Mouse (Mus musculus): Measurements from ENCODE around the gene Ppp1r14d.

Gene Ppp1r14d

DNA sequence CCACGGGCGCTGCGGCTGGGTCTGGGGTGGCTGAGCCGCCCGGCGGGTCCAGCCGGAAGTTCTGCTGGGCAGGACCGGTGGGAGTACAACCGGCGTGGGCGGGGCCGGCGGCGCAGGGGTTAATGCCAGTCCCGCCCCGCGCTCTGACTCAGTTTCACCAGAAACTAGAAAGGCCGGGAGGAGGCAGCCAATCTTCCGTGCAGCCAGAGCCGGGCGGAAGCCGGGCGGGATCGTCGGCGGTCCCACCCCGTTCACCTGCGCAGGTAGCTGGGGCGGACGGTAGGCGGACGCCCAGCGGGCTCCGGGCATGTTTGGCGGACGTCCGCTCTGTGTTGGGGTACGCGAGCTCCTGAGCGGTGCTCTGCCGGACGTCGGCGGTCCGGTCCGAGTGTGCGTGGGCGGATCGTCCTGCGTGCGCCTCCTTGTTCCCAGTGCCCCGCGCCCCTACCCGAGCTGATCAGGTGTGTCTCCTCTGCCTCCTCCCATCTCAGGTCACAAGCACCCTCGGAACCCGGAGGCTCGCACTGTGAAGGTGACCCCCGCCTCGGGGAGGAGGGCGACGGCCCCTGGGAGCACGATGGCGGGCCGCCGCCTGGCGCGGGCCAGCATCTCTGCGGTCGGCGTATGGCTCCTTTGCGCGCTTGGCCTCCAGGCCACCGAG, 7.6 kb upstream of the Ppp1r14d start, which contains the start of gene Spint1:
Gene Spint1, plus strand, starts transcription at position 153 of the 661 bp plus-strand sequence.
- DNase-seq (ENCODE audit: extremely low spot score), result peak; percentile 36

DNA sequence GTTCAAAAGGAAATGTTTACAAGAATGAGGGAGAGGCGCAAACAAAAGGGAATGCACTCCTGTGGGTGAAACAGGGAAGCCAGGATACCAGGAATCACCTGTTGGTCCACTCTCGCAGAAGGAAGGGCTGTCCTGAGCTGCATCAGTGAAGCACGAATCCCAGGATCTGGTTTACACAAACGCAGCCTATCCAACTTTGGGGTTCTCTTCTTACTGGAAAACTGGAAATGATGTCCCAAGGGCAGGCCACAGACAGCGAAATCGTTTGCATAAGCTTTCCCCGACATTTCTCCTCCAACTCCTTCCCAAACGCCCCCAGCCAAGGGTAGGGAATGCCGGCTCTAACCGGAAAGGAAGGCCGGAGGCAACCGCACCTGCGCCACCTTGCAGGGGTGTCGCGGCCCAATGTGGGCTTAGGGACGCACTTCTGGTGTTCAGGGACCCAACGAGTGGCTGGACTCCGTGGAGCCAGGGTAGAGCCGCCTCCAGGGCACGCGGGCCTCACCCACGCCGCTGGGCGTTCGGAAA, 7.0 kb upstream of the Ppp1r14d start:
- peak; percentile 35 for DNase-seq (ENCODE audit: extremely low spot score)

DNA sequence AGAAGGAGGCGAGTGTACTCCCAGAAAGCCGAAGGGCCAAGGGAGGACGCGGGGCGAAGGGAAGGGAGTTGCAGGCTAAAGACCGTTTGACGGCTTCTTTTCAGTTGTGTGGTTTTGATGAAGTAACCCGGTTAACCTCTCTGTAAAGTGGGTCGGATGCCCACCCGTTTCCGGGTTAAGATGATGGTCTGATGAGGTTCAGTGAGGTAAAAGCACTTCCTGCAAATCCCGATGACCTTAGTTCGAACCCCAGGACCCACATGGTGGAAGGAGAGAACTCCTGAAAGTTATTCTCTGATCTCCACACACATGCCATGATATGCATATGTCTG, 20.6 kb downstream of the Ppp1r14d start:
- no peak for DNase-seq (ENCODE audit: extremely low spot score)

DNA sequence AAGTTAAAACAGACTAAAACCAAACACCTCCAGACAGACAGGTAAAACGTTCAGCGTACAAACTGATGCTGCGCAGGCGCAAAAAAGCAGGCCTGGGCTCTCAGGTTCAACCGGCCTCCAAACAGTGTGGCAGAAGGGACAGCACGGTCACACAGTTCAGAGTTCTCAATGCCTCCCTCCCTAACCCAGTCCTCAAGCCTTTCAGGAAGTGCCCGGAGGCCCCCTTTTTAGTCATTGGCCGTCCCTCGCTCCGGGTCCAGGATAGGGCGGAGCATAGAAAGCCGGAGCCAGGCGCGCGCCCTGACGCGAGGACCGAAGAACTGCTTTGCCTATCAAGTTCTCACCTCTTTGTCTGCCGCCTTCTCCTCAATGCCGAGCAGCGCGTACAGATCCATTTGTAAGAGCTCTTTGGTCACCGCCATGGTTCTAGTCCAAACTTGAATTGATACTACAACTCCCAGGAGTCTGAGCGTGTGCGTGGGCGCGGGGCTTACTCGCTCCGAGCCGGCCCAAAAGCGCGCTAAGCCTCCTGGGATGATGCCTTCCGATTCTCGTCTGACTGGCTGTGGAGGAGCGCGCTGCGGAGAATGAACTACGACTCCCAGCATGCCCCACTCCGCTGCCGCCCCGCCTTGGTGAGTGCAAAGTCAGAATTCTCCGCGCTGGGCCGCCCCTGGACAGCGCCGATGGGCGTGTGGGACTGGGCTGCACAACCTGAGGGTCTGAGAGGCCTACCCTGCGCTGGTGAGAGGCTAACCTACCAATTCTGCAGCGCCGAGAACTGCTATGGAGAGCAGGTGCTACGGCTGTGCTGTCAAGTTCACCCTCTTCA, 21.1 kb downstream of the Ppp1r14d start, which contains the start of the genes Zfyve19 and Dnajc17:
Gene Zfyve19, plus strand, starts transcription at position 274 of the 832 bp plus-strand sequence.
Gene Dnajc17, minus strand, starts transcription at position 452 of the 832 bp plus-strand sequence.
- DNase-seq (ENCODE audit: extremely low spot score), result peak; percentile 95

DNA sequence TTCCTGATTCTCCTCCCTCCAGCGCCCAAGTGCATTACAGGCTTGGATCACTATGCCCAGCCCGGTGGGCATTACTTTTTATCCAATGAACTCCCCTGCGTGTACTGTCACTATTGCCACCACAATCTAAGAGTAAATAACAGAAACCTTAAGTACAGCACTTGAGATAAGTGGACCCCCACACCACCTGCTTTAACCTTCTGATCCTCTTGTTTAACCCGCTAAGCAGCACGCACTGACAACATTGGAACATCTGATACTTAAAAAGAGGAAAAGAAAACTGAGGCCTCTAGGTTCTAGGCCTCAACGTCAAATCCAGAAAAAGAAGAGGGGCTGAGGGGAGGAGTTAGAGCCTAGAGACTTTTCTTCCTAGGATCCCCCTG, 21.8 kb downstream of the Ppp1r14d start:
- no peak for DNase-seq (ENCODE audit: extremely low spot score)

DNA sequence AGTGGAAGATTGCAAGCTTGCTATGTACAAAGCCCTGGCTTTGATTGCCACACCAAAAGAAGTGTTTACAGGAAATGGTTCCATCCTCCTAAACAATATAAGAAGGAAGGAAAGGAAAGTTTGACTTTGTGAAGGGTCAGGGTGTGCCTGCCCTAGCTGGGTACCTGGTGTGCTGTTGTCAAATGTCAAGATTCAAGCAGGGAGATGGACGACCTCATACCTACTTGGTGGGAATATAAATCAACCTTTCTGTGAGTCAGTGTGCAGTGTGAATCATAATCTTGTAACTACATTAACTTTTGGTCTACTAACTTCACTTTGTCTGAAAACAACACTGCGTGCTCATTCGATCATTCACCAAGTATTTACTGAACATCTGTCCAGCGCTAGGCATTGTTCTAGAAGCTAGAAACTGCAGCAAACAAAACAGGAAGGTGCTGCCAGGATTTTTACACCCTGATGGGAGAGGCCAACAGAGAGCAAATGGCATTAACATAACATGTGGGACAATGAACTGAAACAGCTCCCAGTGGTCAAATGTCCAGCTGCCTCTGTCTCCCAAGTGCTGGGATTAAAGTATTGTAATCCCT, 25.7 kb downstream of the Ppp1r14d start:
- no peak for DNase-seq (ENCODE audit: extremely low spot score)

DNA sequence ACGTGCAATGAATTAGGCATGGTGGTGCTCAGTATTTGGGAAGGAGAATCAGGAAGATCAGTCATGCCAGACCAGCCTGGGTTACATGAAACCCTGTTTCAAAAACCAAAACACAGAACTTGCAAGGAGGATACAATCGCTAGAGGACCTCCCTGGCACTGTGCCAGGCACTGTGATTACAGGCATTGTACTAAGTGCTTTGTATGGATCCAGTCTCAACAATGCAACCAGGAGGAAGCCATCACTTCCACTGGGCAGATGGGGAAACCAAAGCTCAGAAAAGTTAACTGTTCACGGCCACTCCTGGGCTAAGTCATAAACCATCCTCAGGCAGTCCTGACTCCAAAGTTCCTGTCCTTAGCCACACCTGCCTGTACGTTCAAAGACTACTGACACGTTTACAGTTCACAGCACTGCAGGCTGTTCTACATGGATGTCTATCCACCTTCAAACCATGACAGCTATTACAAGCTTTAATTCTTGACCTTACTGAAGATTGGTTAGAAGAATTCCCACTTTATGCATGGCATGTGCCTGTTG, 26.7 kb downstream of the Ppp1r14d start:
- no peak for DNase-seq (ENCODE audit: extremely low spot score)

DNA sequence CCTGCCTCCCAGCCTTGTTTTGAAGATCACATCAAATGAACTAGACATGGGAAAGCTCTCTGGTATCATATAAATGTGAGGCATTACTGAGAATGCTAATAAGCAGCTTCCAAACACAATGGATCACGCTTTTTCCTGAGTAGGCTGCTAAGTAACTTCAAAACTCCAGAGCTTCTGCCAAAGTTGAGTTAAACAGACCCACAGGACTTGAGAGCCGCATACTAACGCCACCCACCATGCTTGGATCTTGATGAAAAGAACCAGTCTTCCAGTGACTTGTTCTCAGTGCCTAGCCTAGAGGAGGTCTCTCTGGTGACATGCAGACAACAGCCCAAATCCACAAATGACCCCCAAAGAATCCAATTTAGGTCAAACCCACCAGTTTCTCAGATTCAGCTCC, 30.8 kb downstream of the Ppp1r14d start:
- no peak for DNase-seq (ENCODE audit: extremely low spot score)

DNA sequence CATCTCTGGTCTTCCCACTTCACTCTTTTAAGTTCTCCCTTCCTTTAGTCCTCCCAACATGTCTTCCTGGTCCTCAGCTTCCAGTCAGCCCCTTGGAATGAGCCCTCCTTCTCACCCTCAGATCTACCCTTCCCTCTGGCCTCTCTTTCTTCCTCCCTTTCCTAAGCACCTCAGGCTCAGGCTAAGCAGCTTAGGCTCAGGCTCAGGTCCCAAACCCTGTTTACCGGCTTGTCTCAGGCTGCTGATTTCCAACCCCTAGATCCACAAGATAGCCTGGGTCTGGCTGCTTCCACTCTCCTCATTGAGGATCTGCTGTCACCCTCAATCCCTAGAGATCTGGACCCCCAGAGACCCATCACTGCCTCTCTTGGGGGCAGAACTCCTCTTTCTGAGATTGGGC, 31.7 kb downstream of the Ppp1r14d start:
- no peak for DNase-seq (ENCODE audit: extremely low spot score)

DNA sequence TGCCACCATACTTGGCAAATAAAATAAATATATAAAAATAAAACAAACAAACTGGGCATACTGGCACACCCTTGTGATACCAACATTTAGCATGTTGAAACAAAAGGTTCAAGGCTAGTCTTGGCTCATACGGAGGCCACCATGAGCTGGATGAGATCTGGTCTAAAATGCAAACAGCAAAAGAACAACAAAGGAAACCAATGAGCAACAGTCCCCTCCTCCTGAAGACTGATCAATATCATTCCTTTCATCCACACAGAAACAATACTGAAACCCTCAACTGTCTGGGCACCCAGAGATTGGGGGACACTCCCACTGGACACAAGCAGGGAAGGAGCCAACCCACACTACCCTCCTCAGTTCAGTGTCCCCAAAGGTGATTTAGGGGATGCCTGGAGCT, 32.2 kb downstream of the Ppp1r14d start:
- DNase-seq (ENCODE audit: extremely low spot score), result no peak

DNA sequence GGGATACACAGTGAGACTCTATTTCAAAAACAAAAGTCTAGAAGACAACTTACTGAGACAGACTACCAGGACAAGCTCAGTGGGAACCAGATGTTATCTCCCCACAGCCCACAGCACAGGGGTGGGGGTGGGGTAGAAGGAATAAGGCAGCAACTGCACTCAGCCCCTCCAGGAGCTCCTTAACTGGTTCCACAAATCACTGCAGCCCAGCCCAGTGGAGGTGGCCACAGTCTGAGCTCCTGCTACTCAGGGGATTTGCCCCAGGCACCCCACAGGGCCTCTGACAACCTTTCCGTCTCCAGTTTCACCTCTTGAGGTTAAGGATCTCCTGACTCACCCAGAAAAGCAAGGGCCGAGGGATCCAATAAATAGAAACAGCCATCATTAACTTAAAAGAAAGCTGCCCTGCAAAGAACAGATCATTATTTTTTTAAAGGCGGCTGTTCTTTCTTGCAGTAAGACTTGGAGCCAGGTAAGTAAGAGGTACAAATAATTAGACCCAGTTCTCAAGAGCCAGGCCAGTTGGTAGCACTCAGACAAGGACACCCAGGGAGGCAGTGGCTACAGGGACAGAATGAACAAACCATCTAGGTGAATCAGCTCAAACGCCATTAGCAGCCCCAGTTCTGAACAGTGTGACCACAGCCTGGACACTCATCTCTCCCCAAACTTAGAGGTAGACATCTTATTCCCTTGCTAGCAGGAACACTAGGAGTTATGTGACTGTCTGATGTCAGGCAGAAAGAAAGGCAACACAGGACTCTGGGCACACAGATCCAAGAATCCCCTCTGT, 33.2 kb downstream of the Ppp1r14d start:
- DNase-seq (ENCODE audit: extremely low spot score), result no peak

DNA sequence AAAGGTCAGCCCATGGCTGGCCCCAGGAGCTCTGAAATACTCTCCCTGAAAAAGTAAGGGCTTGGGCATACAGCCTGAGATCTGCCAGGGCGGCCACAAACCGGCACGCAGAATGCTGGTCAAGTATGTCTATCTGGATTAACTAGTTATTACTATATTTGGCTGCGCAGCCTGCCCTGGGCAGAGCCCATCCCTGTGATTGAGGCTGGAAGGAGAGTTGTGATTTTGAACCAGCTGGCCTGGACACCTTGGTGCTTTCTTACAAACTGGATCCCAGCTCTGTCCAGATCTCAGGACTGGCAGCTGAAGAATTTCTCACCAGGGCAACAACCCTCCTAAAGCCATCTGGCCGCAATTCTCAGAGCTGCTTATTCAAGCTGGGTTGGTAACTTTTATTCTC, 35.6 kb downstream of the Ppp1r14d start:
- no peak for DNase-seq (ENCODE audit: extremely low spot score)

DNA sequence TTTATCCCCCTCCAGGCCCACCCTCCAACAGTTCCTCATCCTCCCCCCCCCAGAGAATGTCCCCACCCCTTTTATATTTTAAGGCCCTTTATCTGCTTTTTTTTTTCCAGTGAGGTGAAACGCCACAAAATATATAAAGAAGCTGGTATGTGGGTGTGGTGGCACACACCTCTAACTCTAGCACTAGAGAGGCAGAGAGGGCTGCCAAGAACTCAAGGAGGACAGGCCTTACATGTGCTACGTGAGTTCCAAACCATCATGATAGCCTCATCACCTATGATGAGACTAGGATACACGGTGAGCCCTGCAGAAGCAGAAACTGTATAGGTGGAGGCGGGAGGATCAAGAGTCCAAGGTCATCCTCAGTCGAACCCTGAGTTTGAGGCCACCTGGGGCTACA, 38.7 kb downstream of the Ppp1r14d start:
- no peak for DNase-seq (ENCODE audit: extremely low spot score)

DNA sequence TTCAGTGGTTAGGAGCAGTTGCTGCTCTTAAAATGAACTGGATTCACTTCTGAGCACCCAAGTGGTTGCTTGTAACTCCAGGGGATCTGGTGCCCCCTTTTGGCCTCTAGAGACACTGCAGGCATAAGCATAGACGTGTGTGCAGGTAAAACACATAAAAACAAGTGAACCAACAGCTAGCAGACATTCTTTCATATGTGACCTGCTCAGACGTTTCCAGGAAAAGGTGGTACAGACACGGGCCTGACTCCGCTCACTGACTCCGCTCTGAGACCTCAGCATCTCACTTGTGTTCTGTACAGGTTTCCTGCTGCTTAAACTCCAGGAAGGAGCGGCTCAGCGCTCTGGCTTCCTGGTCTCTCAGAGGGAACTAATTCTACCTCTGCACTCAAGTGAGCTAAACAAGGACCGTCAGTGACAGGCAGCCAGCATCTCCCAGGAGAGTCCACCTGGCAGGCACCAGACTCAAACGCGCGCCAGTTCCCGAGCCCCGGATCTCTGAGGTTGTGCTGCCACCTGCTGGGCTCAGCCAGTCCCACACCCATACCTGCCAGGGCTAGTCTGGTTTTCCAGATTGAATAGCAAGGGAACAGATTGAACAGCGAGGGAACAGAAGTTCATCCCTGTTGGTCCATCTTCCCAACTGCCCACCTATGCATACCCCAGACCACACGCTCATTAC, 40.5 kb downstream of the Ppp1r14d start:
- peak; percentile 85 for DNase-seq (ENCODE audit: extremely low spot score)

DNA sequence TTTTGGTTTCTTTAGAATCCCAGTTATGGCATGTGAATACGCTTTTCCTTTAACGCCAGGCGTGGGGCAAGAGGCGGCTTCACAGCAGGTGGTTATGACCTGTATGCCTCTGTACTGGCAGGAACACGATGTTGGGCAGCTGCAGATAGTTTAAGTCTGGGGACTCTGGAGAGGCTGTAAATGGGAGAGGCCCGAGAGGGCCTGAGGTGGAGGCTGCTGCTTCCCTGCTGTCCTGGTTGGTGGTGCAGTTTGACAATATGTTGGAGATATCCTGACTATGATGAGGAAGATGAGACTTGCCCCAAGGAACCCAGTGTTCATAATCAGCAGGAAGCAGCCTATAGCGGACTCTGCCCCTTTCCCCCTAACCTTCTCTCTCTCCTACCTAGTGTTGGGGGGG, 46.8 kb downstream of the Ppp1r14d start:
- DNase-seq (ENCODE audit: extremely low spot score), result no peak

DNA sequence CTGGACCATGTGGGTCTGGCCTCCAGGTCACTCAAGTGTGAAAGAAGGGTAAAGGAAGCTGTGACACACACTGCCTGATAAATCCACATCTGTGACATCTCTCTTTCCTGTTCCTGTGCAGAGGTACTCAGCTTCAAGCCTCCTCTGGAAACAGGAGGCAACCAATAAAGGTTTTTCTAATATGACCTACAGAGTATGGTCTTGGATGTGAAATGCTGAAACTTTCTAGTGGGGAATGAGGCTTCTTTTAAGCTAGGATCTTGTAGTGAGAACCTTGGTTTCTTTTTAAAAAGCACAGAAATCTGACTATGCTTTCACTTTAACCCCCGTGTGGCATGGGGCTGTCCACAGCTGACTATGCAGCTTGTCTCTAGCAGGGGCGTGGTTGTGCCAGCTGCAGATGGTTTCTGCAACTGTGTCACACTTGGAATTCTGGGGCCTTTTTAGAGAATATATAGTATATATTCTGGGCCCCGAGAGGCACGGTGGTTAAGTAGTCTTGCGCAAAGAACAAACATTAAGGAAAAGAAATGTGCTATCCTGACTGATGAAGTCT, 52.2 kb downstream of the Ppp1r14d start:
- no peak for DNase-seq (ENCODE audit: extremely low spot score)

DNA sequence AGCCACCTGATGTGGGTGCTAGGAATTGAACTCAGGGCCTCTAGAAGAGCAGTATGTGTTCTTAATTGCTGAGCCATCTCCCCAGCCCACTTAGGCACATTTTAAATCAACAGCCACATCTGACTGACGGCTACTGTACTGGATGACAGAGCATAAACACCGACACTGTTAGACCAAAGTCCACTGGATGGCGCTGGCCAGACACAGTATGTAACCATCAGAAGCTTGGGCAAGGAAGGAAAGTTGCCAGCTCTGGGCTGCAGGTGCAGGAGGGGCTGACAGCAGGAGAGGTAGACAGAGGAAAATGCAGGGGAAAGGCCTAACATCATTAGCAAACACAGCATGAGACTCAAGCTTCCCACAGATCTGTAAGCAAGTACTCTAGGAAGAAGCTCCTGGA, 52.9 kb downstream of the Ppp1r14d start:
- DNase-seq (ENCODE audit: extremely low spot score), result no peak

DNA sequence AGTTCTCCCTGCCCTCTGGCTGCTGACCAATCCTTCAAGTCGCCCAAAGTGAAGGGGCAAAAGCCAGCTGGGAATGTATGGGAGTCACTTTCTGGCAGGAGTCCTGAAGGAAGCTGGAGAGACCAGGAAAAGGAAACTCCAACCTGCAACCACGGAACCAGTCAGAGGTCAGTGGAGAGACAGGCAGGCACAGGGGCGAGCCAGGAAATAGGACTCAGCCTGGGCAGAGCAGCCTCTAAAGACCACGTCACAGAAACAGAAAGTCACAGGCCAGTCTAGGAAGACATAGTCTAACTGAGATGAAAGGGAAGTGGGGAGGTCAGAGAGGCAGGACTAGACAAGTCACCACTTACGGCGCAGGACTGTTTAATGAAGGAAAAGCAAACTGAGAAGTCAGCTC, 54.1 kb downstream of the Ppp1r14d start:
- no peak for DNase-seq (ENCODE audit: extremely low spot score)

DNA sequence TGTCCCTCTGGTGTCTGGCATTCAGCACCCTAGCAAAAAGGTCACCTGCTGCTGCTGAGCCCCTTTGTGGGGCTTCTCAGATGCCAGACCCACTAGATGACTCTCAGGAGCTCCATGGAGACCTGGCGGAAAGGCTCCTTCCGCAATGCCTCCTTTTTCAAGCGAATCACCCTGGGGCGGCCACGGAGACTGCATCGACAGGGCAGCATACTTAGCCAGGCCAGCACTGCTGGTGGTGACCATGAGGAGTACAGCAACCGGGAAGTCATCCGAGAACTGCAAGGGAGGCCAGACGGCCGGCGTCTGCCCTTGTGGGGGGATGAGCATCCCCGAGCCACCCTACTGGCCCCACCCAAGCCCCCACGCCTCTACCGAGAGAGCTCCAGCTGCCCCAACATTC, 54.8 kb downstream of the Ppp1r14d start:
- no peak for DNase-seq (ENCODE audit: extremely low spot score)

DNA sequence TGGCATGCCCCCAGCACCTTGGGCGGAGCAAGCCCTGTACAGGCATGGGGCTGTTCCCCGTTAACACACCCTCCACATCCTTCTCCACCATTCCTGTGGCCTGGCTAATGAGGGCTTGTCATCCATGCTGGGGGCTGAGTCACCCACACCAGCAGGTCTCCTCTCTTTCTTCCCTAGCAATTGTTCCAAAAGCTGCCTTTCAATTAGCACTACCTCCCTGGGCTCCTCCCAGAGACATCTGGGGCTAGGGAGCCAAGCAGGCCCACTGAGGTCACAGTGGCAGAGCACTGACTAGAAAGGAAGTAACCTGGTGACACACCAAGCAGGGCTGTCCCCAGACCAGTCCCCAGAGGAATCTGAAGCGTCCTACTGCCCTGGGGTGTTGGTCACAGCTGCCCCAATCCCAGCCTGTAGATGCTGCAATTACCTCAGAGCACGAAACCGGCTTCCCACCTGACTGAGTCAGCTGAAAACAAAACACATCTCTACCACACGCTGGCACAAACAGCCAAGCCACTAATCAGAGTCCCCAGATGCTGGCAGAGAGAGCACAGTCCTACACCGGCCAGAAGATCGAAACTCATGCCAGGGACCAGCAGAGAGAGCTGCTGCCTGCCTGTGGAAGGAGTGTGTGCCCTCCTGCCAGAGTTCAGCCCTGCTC, 55.6 kb downstream of the Ppp1r14d start, which contains the start of gene Gm14137:
Gene Gm14137, plus strand, starts transcription at position 519 of the 661 bp plus-strand sequence.
- no peak for DNase-seq (ENCODE audit: extremely low spot score)

Measured in embryo, embryonic 9.5 days (tissue).